Mouse (Mus musculus) embryonic fibroblast, embryonic 13.5 days (primary cell): ENCODE results near the gene Pop5.

Experiments
- CTCF ChIP-seq: IDR thresholded peaks from 2 replicates; pipeline ENCODE4 v1.5.1; 2011; ENCODE audit warnings: mild to moderate bottlenecking, control low read depth, low read length, moderate library complexity, borderline replicate concordance; ENCODE audit not compliant: insufficient read depth
- POLR2A ChIP-seq: IDR thresholded peaks from 2 replicates; pipeline ENCODE4 v1.6.1; 2011; ENCODE audit warnings: low read depth, mild to moderate bottlenecking, control low read depth, low read length, moderate library complexity

DNA sequence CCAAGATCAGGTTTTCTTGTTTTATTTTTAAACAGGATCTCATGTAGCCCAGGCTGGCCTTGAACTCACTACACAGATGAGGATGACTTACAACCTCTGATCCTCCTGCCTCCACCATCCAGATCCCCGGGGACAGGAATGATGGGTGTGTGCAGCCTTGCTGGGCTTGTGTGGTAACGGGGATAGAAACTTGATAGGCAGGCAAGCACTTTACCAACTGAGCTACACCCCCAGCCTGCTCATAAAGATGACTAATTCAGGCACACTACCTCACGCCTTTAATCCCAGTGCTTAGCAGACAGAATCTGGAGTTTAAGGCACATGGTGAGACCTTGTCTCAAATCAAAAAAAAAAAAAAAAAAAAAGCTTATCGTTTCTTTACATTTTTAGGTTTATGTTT is 22.8 kb upstream of the Pop5 start:
- TF ChIP-seq CTCF (no peak), POLR2A (no peak)
